Mouse (Mus musculus): Measurements from ENCODE around the gene Ggnbp2.

DNA sequence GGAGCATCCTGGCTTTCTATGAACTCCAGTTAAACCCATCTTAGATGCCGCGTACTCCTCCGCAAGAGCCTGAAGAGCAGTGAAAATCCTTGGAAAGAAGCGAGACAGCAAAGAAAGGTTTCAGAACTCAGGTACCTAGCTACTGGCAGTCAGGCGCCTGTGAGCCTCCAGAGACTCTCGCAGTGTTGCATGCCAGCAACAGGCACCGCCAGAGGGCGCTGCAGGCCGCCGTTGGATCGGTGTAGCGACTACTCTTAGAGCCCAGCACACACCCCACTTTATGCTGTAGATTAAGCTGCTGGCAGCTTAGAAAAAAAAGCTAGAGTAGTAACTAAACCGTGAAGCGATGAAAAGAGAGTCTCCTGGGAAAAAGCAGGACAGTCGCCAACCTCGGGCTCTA lies 47.8 kb upstream of the Ggnbp2 start:
- peak; percentile 90 for TF ChIP-seq CTCF (conservative IDR thresholded peaks at IDR 0.05; ENCODE audit: insufficient read depth, insufficient read length, low read depth, low read length)
- no peak for TF ChIP-seq POLR2A (IDR thresholded peaks at IDR 0.05; ENCODE audit: low read depth, low read length)

Data from kidney, adult 2 months (tissue).